Mouse (Mus musculus): ENCODE results near the gene Hdhd5.

DNA sequence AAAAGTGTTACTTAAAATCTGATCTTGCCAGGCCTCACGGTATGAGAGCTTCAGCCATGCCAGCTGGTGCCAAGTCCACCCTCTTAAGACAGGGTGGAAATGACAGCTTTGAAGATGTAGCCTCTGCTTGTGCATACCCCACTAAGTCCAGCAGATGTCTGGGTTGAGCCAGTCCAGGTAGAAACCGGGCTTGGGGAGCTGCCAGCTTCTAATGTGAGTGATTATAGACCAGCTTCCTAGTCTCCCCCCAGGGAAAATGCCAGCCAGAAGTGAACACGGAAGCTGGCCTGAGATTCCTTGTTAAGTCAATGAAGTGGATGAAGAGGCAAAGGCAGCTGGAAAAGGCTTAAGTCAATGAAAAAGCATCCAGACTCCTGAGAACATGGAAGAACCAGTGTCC, 34.6 kb downstream of the Hdhd5 start:
- TF ChIP-seq HCFC1 (IDR thresholded peaks at IDR 0.05; ENCODE audit: low read depth, low read length) (no peak), CTCF (conservative IDR thresholded peaks at IDR 0.05 in 1 of 2, IDR thresholded peaks at IDR 0.05 in 1 of 2; ENCODE audit: low read depth in 2 of 2, low read length in 2 of 2) (no peak), POLR2A (IDR thresholded peaks at IDR 0.05; ENCODE audit: low read depth, low read length) (no peak), USF1 (IDR thresholded peaks at IDR 0.05; ENCODE audit: low read depth, low read length) (no peak), JUND (conservative IDR thresholded peaks at IDR 0.05; ENCODE audit: low read depth, low read length) (no peak), CHD1 (IDR thresholded peaks at IDR 0.05; ENCODE audit: low read depth, low read length) (no peak), GABPA (IDR thresholded peaks at IDR 0.05; ENCODE audit: insufficient replicate concordance, low read depth, low read length) (no peak), ZNF384 (IDR thresholded peaks at IDR 0.05; ENCODE audit: low read depth, low read length) (no peak), ETS1 (conservative IDR thresholded peaks at IDR 0.05; ENCODE audit: low read depth, low read length) (no peak), EP300 (IDR thresholded peaks at IDR 0.05; ENCODE audit: low read length) (no peak)

Data from CH12.LX (cell line).